Mouse (Mus musculus): ENCODE data around the gene Stx8.

- TF ChIP-seq CTCF (IDR thresholded peaks at IDR 0.05; ENCODE audit: extremely low read depth, insufficient read depth, low read length) = no peak
- TF ChIP-seq POLR2A (IDR thresholded peaks at IDR 0.05; ENCODE audit: extremely low read depth, insufficient read depth, low read length) = no peak
Measured at GRCm38 (mm10) chr11:68216041-68216440, 250.0 kb downstream of the Stx8 start.
